Mouse (Mus musculus) ES-E14 (cell line): Measurements from ENCODE around the gene Gm42417. TPM values are rescaled to one million over a fixed set of nuclear protein-coding genes. Genes with fewer than 3 reads are reported as not detected.

ENCODE experiments used
- DNase-seq: peaks from one replicate; pipeline ENCODE4 v3.0.0-alpha.2; 2013; ENCODE audit warnings: low read depth, low spot score
- H3K27ac ChIP-seq: 2 replicates; pipeline ENCODE4 v1.5.1; 2012; ENCODE audit warnings: low read depth, mild to moderate bottlenecking, low read length, moderate library complexity, mixed read lengths; ENCODE audit not compliant: poor library complexity, insufficient read depth, severe bottlenecking
- H3K36me3 ChIP-seq: 2 replicates; pipeline ENCODE4 v1.6.1; 2012; ENCODE audit warnings: mild to moderate bottlenecking, low read length, moderate library complexity, mixed read lengths; ENCODE audit not compliant: control insufficient read depth, poor library complexity, insufficient read depth, severe bottlenecking
- H3K4me1 ChIP-seq, 2 experiments: fragments of 150-350 bp in 1 of 2; sonication (generic) in 1 of 2; 2 replicates each; pipeline ENCODE4 v1.6.1; 2012; ENCODE audit warnings: low read length in 2 of 2, mild to moderate bottlenecking in 1 of 2, mixed read lengths in 1 of 2; ENCODE audit not compliant: control insufficient read depth in 2 of 2, insufficient read depth in 2 of 2, poor library complexity in 1 of 2
- H3K4me3 ChIP-seq, 2 experiments: fragments of 150-350 bp in 1 of 2; sonication (generic) in 1 of 2; 2 replicates each; pipeline ENCODE4 v1.5.1; 2012; ENCODE audit warnings: low read length in 2 of 2, low read depth in 1 of 2, mild to moderate bottlenecking in 1 of 2, mixed read lengths in 1 of 2; ENCODE audit not compliant: insufficient read depth in 1 of 2, poor library complexity in 1 of 2, severe bottlenecking in 1 of 2
- H3K9ac ChIP-seq: 2 replicates; pipeline ENCODE4 v1.6.1; 2012; ENCODE audit warnings: low read depth, mild to moderate bottlenecking, low read length, mixed read lengths; ENCODE audit not compliant: poor library complexity, insufficient read depth, severe bottlenecking
- H3K9me3 ChIP-seq: fragments of 150-350 bp; sonication (generic); 2 replicates; pipeline ENCODE4 v1.6.1; 2012; ENCODE audit warnings: low read depth, mild to moderate bottlenecking, low read length; ENCODE audit not compliant: control insufficient read depth, insufficient read depth
- CHD2 ChIP-seq: IDR thresholded peaks from 2 replicates; pipeline ENCODE4 v1.6.1; 2014; ENCODE audit warnings: mild to moderate bottlenecking, low read depth, low read length, inconsistent platforms
- HCFC1 ChIP-seq: IDR thresholded peaks from 2 replicates; pipeline ENCODE4 v1.6.1; 2012; ENCODE audit warnings: low read length, inconsistent platforms, borderline replicate concordance; ENCODE audit not compliant: insufficient read depth
- MAFK ChIP-seq: IDR thresholded peaks from 2 replicates; pipeline ENCODE4 v1.6.1; 2014; ENCODE audit warnings: mild to moderate bottlenecking, low read depth, low read length, inconsistent platforms; ENCODE audit not compliant: insufficient read depth
- ZC3H11A ChIP-seq: IDR thresholded peaks from 2 replicates; pipeline ENCODE4 v1.6.1; 2012; ENCODE audit warnings: low read depth, mild to moderate bottlenecking, inconsistent platforms, low read length, borderline replicate concordance
- ZNF384 ChIP-seq: IDR thresholded peaks from 2 replicates; pipeline ENCODE4 v1.6.1; 2012; ENCODE audit warnings: low read depth, low read length, inconsistent platforms
- in situ Hi-C, 2 experiments: fragments of 600-800 bp; cut with MboI; formaldehyde crosslinking; loops; one replicate each; pipeline ENCODE4 v1.15.1; 2025; ENCODE audit warnings: low sequenced_read_pairs in 2 of 2, inconsistent platforms in 1 of 2; ENCODE audit not compliant: unreplicated experiment in 2 of 2
- total RNA-seq: library from RNA; depleted of rRNA; stranded (reverse); fragments of 300-350 nt; gene quantifications from 2 replicates; pipeline ENCODE4 v1.2.3, GENCODE M21; 2012

The Gm42417 gene
- total RNA-seq, 1 experiment = not detected

DNA sequence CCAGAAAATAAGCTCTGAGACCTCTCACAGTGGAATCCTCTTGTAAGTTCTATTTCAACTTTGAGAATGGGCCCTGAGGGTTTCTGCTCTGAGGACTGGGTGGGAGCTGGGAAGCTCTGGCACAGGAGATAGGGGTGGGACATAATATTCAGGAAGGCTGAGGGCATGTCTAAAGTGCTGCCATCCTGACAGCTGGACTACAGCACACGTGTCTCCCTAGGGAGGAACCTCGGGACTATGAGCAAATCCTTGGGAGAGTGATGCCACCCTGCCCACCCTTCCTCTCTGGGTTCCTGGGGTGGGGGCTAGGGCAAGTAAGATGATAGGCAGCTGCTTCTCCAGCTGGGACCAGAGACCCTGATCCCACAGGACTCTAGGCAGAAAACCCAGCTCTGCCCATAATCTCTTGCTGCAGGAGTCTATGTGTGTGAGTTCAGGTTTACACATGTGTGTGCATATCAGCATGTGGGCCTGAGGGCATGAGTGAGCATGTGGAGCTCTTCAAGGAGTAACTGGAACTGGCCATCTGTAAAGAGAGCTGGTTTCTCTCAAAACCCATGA, 33.0 kb upstream of the Gm42417 start:
- in situ Hi-C loops = no loop called here
- H3K4me1 ChIP-seq = peaks cover 9 to 50% of the 10 kb centered on the region in 2 experiments; a peak in 3 of 4 replicates

DNA sequence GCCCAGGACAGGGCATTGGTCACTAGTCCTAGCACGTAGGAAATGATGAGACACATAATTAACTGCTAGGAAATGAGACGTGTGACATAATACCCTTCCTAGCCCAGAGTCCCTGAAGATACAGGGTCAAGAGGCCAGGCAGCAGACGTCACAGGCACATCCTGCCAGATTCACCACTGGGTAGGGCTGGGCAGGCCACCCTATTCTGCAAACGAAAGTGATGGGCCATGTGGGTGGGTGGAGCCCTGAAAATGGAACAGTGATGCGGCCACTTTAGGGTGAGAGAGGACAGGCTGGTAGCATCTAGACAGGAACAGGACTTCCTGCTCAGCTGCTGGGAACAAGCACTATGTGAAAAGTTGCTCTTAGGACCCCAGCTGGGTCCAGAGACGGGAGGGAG, 32.4 kb upstream of the Gm42417 start:
- DNase-seq = no peak
- Histone ChIP-seq H3K27ac (no peak overlapping the region), H3K9me3 (no peaks in the 10 kb centered on the region), H3K9ac (no peak overlapping the region), H3K36me3 (no peaks in the 10 kb centered on the region), H3K4me3 (no peak overlapping the region), H3K4me1 (peaks cover 9 to 50% of the 10 kb centered on the region in 2 experiments; a peak in 3 of 4 replicates)
- TF ChIP-seq CHD2 = no peak
- no peak for TF ChIP-seq ZC3H11A
- TF ChIP-seq HCFC1 = no peak
- TF ChIP-seq ZNF384 = no peak
- TF ChIP-seq MAFK = no peak
- in situ Hi-C loops = no loop called here

More for the DNA sequence above, 33.0 kb upstream of the Gm42417 start:
- Histone ChIP-seq H3K4me3 (no peak overlapping the region), H3K9ac (no peak overlapping the region), H3K36me3 (no peaks in the 10 kb centered on the region), H3K9me3 (no peaks in the 10 kb centered on the region), H3K27ac (no peak overlapping the region)
- DNase-seq = no peak
- TF ChIP-seq CHD2 = no peak
- no peak for TF ChIP-seq MAFK
- no peak for TF ChIP-seq ZNF384
- no peak for TF ChIP-seq HCFC1
- TF ChIP-seq ZC3H11A = no peak

DNA sequence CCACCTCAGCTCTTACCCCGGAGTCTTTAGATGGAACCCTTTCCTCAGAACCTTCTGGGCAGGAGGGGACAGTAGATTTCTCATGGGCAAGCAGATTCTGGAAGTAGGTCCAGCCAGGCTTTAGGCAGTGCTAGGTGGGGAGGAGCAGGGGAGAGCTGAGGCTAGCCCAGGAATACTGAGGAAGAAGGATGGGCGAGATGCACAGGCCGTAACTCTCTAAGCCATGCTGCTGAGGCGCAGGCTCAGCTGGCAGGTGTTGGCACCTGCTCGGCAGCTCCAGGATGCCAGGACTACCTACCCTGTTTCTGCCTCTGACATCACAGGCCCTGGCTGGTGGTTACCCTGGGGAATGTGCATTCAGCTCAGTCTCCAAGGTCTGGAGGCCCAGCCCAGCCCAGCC, 31.1 kb upstream of the Gm42417 start:
- H3K36me3 ChIP-seq = no peaks in the 10 kb centered on the region
- DNase-seq = no peak
- peaks cover 5 to 45% of the 10 kb centered on the region in 2 experiments; a peak in 3 of 4 replicates for H3K4me1 ChIP-seq
- H3K9ac ChIP-seq = no peak overlapping the region
- H3K4me3 ChIP-seq = no peak overlapping the region
- H3K9me3 ChIP-seq = no peaks in the 10 kb centered on the region
- H3K27ac ChIP-seq = no peak overlapping the region
- no peak for TF ChIP-seq CHD2
- no peak for TF ChIP-seq ZC3H11A
- no peak for TF ChIP-seq HCFC1
- no peak for TF ChIP-seq ZNF384
- no peak for TF ChIP-seq MAFK
- in situ Hi-C loops = no loop called here

DNA sequence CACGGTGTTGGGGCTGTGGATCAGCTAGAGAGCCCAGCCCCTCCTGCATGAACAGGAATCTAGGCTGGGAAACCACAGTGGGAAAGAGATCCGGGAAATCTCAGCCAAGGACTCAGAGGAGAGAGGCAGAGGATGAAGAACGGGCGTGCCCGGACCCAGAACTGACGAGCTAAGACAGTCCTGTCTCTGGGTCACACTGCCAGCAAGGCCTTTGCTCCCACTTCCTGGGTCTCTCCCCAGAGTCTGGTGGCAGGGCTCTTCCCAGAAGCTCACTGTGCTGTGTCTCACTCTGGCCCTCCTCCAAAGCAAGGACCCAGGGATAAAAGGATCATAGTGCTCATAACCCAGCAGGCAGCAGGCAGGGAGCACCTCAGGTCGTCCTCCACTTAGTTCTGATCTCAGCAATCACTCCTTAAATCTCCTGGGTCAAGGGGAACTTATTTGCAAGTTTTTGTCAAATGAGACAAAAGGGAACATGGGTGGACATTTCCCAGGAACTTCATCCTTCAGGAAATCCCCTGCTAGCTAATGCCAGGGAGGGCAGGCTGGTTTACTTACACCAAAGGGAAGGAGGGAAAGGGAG, 30.6 kb upstream of the Gm42417 start:
- TF ChIP-seq ZC3H11A (no peak), HCFC1 (no peak), CHD2 (no peak), MAFK (no peak), ZNF384 (no peak)
- H3K9me3 ChIP-seq = no peaks in the 10 kb centered on the region
- no peak overlapping the region for H3K9ac ChIP-seq
- H3K4me1 ChIP-seq = peaks cover 2 to 44% of the 10 kb centered on the region in 2 experiments; a peak in 2 of 4 replicates
- no peak overlapping the region for H3K4me3 ChIP-seq
- in situ Hi-C loops = no loop called here
- no peaks in the 10 kb centered on the region for H3K36me3 ChIP-seq
- no peak for DNase-seq
- no peak overlapping the region for H3K27ac ChIP-seq
